Mouse (Mus musculus): ENCODE data around the gene Eno1.

DNA sequence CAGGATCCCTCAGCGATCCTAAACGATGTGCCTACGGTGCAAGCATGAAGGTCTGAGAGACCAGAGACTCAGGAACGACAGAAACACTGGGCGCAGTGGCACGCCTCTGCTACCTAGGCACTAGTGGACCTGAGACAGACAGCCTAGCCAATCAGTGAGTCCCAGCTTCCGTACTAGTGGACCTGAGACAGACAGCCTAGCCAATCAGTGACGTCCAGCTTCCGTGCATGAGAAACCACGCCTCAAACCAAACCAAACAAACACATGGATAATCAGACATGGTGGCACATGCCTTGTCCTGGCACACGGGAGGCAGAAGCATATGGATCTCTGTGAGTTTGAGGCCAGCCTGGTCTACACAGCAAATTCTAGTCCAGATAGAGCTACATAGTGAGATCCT, 48.3 kb upstream of the Eno1 start:
- no peak for TF ChIP-seq CTCF (IDR thresholded peaks at IDR 0.05; ENCODE audit: low read depth, low read length)
- TF ChIP-seq POLR2A (IDR thresholded peaks at IDR 0.05; ENCODE audit: extremely low read depth, insufficient read depth, low read length), result no peak

Data from liver, adult 2 months (tissue).